Mouse (Mus musculus): ENCODE measurements at regions not wholly inside any gene's neighbourhood (a gene's known extent, or its start where the extent isn't known, plus 50 kb on each side); places are given as distances from the start of the nearest gene placed in this dataset.

DNA sequence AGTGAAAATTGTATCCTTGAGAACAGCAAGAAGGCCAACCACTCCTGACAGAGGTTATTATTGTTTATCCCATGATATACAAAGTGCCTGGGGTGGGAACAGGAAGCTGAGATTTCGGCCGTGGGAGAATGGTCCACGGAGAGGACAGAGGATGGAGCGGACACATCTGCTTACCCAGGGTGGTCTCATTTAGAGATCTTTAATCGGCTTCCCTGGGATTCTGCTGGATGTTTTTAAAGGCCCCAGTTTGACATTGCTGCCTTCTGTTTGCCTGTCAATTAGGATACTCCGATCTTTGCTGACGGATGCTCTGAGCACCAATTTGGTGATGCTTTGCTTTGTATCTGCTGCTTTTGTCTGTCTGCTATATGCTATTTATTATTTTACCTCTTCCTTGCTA, 803.5 kb downstream of the Tmem132b start:
- no peak for TF ChIP-seq CTCF (IDR thresholded peaks at IDR 0.05; ENCODE audit: borderline replicate concordance, insufficient read depth, low read length)
- no peak for TF ChIP-seq POLR2A (IDR thresholded peaks at IDR 0.05; ENCODE audit: low read depth, low read length)
